Mouse (Mus musculus): Measurements from ENCODE around the gene Plcb4.

GRCm38 (mm10) chr2:135873146-135873545, 214.3 kb downstream of the Plcb4 start:
- TF ChIP-seq CTCF (IDR thresholded peaks at IDR 0.05; ENCODE audit: insufficient read depth, low read length) = no peak
- TF ChIP-seq POLR2A (IDR thresholded peaks at IDR 0.05; ENCODE audit: borderline replicate concordance, extremely low read depth, low read depth, low read length) = no peak
